Mouse (Mus musculus): Measurements from ENCODE around the gene Serpinb8. TPM values are rescaled to one million over a fixed set of nuclear protein-coding genes. Genes with fewer than 3 reads are reported as not detected.

Gene Serpinb8
- polyA plus RNA-seq (2014; fragmentation: Nextera tagmentation; extraction: Ambion mirVana), result 1.4 and 1.5 TPM in 2 replicates

DNA sequence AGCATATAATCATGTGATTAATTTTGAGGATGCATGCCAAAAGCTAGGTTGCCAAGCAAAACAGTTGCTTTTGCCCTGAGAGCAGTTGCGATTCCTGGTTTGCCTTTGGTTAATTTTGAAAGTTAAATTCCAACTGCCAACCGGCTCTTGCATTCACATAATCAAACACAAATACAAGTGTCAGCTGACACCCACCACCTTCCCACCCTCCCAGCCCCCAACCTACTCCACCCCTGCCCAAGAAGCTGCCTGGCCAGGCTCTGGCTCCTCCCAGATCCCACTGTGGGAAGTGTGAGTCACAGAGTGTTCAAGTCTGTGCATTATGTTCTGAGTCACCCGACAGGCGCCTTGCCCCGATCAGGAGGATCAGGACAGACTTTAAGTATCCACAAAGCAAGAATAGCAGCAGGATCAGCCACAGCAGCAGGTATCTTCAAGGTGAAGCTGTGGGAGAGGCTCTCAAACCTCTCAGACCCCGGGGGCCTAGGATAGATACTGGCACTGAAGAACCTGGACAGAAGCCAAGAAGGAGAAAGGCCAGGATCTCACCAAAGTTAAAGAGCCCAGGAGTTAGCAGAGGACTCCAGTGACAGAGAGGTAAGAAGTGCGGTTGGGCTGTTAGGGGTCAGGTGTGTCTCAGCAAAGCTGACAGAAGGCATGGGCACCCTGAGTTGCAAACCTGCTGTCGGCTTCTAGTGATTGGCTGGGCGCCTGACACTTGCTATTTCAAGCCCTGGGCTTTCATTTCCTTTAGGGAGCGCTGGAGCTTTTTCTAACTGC, at the start of gene Serpinb8:
Gene Serpinb8 (plus strand): TSS at position 316 of the 780 bp plus-strand sequence.
- DNase-seq (ENCODE audit: low spot score), result peak; percentile 5
- ATAC-seq (replicated peaks; ENCODE audit: insufficient number of reproducible peaks, low FRiP score, low TSS enrichment, low read depth), result no peak
- no peaks in the 10 kb centered on the region for H3K36me3 ChIP-seq (replicated peaks; ENCODE audit: control insufficient read depth, insufficient read depth, low read depth, low read length)
- WGBS, result 61% methylated on average over 10 of the region's 10 CpGs
- no peak within 1 kb of the TSS for H3K27ac ChIP-seq (replicated peaks; ENCODE audit: low read depth, low read length)
- no peak within 1 kb of the TSS for H3K4me2 ChIP-seq (ENCODE audit: low read depth, low read length)
- no peak within 1 kb of the TSS for H3K4me3 ChIP-seq (ENCODE audit: low read depth, low read length)
- H3K9me3 ChIP-seq (replicated peaks; ENCODE audit: control insufficient read depth, low read length), result no peaks in the 10 kb centered on the region
- no peaks in the 10 kb centered on the region for H3K4me1 ChIP-seq (ENCODE audit: control insufficient read depth, insufficient read depth, low read length)
- no peak within 1 kb of the TSS for H3K9ac ChIP-seq (replicated peaks; ENCODE audit: low read length)
- no peaks in the 10 kb centered on the region for H3K27me3 ChIP-seq (ENCODE audit: control insufficient read depth, insufficient read depth, low read length)

DNA sequence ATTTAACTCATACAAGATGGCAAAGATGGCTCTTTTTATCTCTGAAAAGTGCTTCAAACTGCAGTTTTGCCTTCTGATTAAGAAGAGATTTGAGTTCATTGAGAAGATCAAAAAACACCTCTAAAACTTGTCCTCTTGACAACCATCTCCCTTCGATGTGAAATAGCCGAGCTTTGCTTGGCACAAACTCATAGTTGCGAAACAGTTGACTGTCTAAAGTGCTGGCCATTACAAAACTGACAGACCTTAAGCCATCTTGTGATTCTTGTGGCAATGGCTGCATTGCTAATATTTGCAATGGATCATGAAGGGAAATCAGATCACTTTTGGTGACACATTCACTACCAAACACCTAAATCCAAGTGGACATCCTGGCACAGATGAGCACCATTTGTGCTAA, 30.3 kb upstream of the Serpinb8 start:
- 90% methylated on average over 3 of the region's 3 CpGs for WGBS
- no peak for ATAC-seq (replicated peaks; ENCODE audit: insufficient number of reproducible peaks, low FRiP score, low TSS enrichment, low read depth)

DNA sequence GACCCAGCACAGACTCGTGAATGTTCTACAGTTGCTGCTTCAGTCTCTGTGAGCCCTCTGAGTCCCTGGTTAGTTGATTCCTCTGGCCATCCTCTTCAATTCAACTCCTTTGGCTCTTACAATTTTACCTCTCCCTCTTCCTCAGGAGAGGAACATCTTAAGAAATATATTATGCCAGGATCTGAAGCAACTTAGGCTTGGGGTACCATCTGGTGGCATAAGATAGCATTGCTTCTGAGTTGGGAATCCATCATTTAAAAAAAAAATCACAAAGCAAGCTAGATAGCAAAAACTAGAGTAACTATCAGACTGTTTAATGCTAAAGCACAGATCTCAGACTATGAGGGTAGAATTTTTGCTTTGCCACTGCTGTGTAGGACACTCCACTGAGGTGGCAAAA, 27.7 kb upstream of the Serpinb8 start:
- no peaks in the 10 kb centered on the region for H3K4me1 ChIP-seq (ENCODE audit: control insufficient read depth, insufficient read depth, low read length)

More for the DNA sequence above, 30.3 kb upstream of the Serpinb8 start:
- H3K27me3 ChIP-seq (ENCODE audit: control insufficient read depth, insufficient read depth, low read length), result no peaks in the 10 kb centered on the region
- no peak overlapping the region for H3K4me3 ChIP-seq (ENCODE audit: low read depth, low read length)
- no peaks in the 10 kb centered on the region for H3K9me3 ChIP-seq (replicated peaks; ENCODE audit: control insufficient read depth, low read length)
- no peak overlapping the region for H3K9ac ChIP-seq (replicated peaks; ENCODE audit: low read length)
- no peaks in the 10 kb centered on the region for H3K36me3 ChIP-seq (replicated peaks; ENCODE audit: control insufficient read depth, insufficient read depth, low read depth, low read length)
- H3K4me1 ChIP-seq (ENCODE audit: control insufficient read depth, insufficient read depth, low read length), result no peaks in the 10 kb centered on the region
- no peak overlapping the region for H3K4me2 ChIP-seq (ENCODE audit: low read depth, low read length)
- no peak for DNase-seq (ENCODE audit: low spot score)
- H3K27ac ChIP-seq (replicated peaks; ENCODE audit: low read depth, low read length), result no peak overlapping the region

DNA sequence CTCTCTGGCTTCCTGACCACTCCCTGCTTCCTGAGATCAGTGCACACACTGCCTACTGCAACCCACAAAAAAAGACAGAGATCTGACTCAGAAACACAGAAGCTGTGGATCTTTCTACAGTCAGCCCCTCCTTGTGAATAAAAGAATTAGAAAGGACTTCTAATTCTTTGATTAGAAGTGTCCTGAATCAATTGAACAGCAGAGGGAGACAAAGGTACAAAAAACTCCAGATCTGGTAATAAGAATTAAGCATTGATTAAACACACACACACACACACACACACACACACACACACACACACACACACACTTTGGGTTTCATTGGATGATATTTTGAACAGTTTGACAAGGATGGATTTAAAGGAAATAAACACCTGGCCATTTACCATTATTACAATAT, 24.2 kb upstream of the Serpinb8 start:
- H3K9ac ChIP-seq (replicated peaks; ENCODE audit: low read length), result no peak overlapping the region
- no peaks in the 10 kb centered on the region for H3K4me1 ChIP-seq (ENCODE audit: control insufficient read depth, insufficient read depth, low read length)
- H3K4me2 ChIP-seq (ENCODE audit: low read depth, low read length), result no peak overlapping the region
- ATAC-seq (replicated peaks; ENCODE audit: insufficient number of reproducible peaks, low FRiP score, low TSS enrichment, low read depth) (no peak), DNase-seq (ENCODE audit: low spot score) (no peak)
- H3K9me3 ChIP-seq (replicated peaks; ENCODE audit: control insufficient read depth, low read length), result no peaks in the 10 kb centered on the region
- H3K36me3 ChIP-seq (replicated peaks; ENCODE audit: control insufficient read depth, insufficient read depth, low read depth, low read length), result no peaks in the 10 kb centered on the region
- H3K4me3 ChIP-seq (ENCODE audit: low read depth, low read length), result no peak overlapping the region
- no peak overlapping the region for H3K27ac ChIP-seq (replicated peaks; ENCODE audit: low read depth, low read length)
- H3K27me3 ChIP-seq (ENCODE audit: control insufficient read depth, insufficient read depth, low read length), result no peaks in the 10 kb centered on the region

More for the DNA sequence above, 27.7 kb upstream of the Serpinb8 start:
- Histone ChIP-seq H3K9ac (replicated peaks; ENCODE audit: low read length) (no peak overlapping the region), H3K4me2 (ENCODE audit: low read depth, low read length) (no peak overlapping the region), H3K9me3 (replicated peaks; ENCODE audit: control insufficient read depth, low read length) (no peaks in the 10 kb centered on the region), H3K4me3 (ENCODE audit: low read depth, low read length) (no peak overlapping the region), H3K27ac (replicated peaks; ENCODE audit: low read depth, low read length) (no peak overlapping the region), H3K27me3 (ENCODE audit: control insufficient read depth, insufficient read depth, low read length) (no peaks in the 10 kb centered on the region), H3K36me3 (replicated peaks; ENCODE audit: control insufficient read depth, insufficient read depth, low read depth, low read length) (no peaks in the 10 kb centered on the region)
- DNase-seq (ENCODE audit: low spot score) (no peak), ATAC-seq (replicated peaks; ENCODE audit: insufficient number of reproducible peaks, low FRiP score, low TSS enrichment, low read depth) (no peak)
- 83% methylated on average over 1 of the region's 1 CpGs for WGBS

DNA sequence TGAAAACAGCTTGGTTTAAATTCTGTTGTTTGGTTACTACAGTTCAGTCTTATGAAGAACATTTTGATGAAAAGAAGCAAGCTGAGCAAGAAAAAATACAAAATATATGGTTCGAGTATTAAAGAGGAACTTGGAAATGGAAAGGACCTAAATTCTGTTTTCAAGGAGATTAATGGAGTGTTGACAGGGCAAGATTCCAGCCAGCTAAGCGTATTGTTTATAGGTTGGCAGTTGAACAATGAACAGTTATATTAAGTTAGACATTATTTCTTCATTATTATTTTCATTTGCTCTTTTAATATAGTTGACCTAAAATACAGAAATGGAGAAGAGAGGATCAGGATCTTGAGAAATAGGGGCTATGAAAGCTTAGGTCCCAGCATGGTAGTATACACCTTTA, 13.7 kb upstream of the Serpinb8 start:
- no peak overlapping the region for H3K4me3 ChIP-seq (ENCODE audit: low read depth, low read length)
- H3K4me2 ChIP-seq (ENCODE audit: low read depth, low read length), result no peak overlapping the region
- no peaks in the 10 kb centered on the region for H3K9me3 ChIP-seq (replicated peaks; ENCODE audit: control insufficient read depth, low read length)
- H3K9ac ChIP-seq (replicated peaks; ENCODE audit: low read length), result no peak overlapping the region
- ATAC-seq (replicated peaks; ENCODE audit: insufficient number of reproducible peaks, low FRiP score, low TSS enrichment, low read depth) (no peak), DNase-seq (ENCODE audit: low spot score) (no peak)
- H3K4me1 ChIP-seq (ENCODE audit: control insufficient read depth, insufficient read depth, low read length), result no peaks in the 10 kb centered on the region
- H3K27me3 ChIP-seq (ENCODE audit: control insufficient read depth, insufficient read depth, low read length), result no peaks in the 10 kb centered on the region
- no peak overlapping the region for H3K27ac ChIP-seq (replicated peaks; ENCODE audit: low read depth, low read length)
- WGBS, result 88% methylated on average over 2 of the region's 2 CpGs
- H3K36me3 ChIP-seq (replicated peaks; ENCODE audit: control insufficient read depth, insufficient read depth, low read depth, low read length), result no peaks in the 10 kb centered on the region

DNA sequence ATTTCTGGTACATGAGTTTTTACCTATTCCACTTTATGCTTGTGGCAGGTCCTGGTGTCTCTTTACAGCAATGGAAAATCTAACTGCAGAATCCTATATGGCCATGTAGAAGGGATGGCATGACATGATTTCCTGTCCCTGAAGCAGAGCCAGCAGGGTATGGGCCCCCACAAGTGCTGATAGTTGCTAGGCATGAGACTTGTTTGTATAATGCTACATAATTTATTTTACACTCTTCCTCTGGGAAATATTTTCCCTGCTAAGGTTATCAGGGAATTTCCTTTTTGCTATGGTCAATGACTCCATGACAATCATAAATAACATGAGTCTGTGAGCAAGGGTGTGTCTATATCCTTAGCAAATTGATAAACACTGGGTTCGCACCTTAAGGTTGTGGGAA, 12.3 kb upstream of the Serpinb8 start:
- Histone ChIP-seq H3K9me3 (replicated peaks; ENCODE audit: control insufficient read depth, low read length) (no peaks in the 10 kb centered on the region), H3K36me3 (replicated peaks; ENCODE audit: control insufficient read depth, insufficient read depth, low read depth, low read length) (no peaks in the 10 kb centered on the region), H3K4me1 (ENCODE audit: control insufficient read depth, insufficient read depth, low read length) (no peaks in the 10 kb centered on the region), H3K4me3 (ENCODE audit: low read depth, low read length) (no peak overlapping the region), H3K27me3 (ENCODE audit: control insufficient read depth, insufficient read depth, low read length) (no peaks in the 10 kb centered on the region), H3K9ac (replicated peaks; ENCODE audit: low read length) (no peak overlapping the region), H3K4me2 (ENCODE audit: low read depth, low read length) (no peak overlapping the region), H3K27ac (replicated peaks; ENCODE audit: low read depth, low read length) (no peak overlapping the region)
- ATAC-seq (replicated peaks; ENCODE audit: insufficient number of reproducible peaks, low FRiP score, low TSS enrichment, low read depth) (no peak), DNase-seq (ENCODE audit: low spot score) (no peak)
- 100% methylated on average over 1 of the region's 1 CpGs for WGBS

DNA sequence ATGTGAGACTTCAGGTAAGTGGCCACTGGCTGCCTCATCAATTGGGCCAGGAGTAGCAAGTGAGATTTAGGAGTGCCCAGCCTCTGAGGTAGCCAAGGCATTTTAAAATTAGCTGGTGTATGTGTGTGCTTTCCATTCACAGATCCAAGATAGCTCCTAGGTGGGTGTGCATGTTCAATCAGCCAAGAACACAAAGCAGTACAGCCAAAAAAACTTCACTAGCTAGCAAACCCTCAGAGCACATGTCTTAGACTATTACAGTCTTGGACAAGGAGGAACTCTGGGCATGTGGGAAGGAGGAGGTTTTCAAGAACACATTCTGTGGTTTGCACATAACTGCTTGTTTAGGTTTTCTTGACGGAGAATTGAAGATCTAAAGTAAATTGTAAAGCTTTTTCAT, 8.6 kb upstream of the Serpinb8 start:
- Histone ChIP-seq H3K4me2 (ENCODE audit: low read depth, low read length) (no peak overlapping the region), H3K27ac (replicated peaks; ENCODE audit: low read depth, low read length) (no peak overlapping the region), H3K36me3 (replicated peaks; ENCODE audit: control insufficient read depth, insufficient read depth, low read depth, low read length) (no peaks in the 10 kb centered on the region), H3K4me3 (ENCODE audit: low read depth, low read length) (no peak overlapping the region), H3K4me1 (ENCODE audit: control insufficient read depth, insufficient read depth, low read length) (no peaks in the 10 kb centered on the region), H3K9me3 (replicated peaks; ENCODE audit: control insufficient read depth, low read length) (no peaks in the 10 kb centered on the region), H3K9ac (replicated peaks; ENCODE audit: low read length) (no peak overlapping the region), H3K27me3 (ENCODE audit: control insufficient read depth, insufficient read depth, low read length) (no peaks in the 10 kb centered on the region)
- DNase-seq (ENCODE audit: low spot score) (no peak), ATAC-seq (replicated peaks; ENCODE audit: insufficient number of reproducible peaks, low FRiP score, low TSS enrichment, low read depth) (no peak)
- 73% methylated on average over 1 of the region's 1 CpGs for WGBS

DNA sequence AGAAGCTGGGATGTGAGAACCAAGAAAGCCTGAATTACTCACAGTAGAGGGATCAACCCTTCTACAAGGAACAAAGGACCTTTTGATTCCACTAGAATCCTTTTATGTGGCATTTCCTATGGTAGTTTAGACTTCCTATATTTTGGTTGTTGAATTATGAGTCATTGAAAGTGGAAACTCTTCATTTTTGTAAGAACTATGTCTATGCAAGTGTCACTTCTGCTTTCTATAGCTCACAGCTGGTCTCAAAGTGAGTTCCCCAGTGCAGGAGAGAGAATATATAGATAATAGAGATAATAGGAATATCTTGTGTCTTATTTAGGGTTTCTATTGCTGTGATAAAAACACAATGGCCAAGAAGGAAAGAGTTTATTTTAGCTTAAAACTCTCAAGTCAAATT, 6.9 kb upstream of the Serpinb8 start:
- Histone ChIP-seq H3K4me2 (ENCODE audit: low read depth, low read length) (no peak overlapping the region), H3K9ac (replicated peaks; ENCODE audit: low read length) (no peak overlapping the region), H3K27me3 (ENCODE audit: control insufficient read depth, insufficient read depth, low read length) (no peaks in the 10 kb centered on the region), H3K27ac (replicated peaks; ENCODE audit: low read depth, low read length) (no peak overlapping the region), H3K4me1 (ENCODE audit: control insufficient read depth, insufficient read depth, low read length) (no peaks in the 10 kb centered on the region), H3K4me3 (ENCODE audit: low read depth, low read length) (no peak overlapping the region), H3K36me3 (replicated peaks; ENCODE audit: control insufficient read depth, insufficient read depth, low read depth, low read length) (no peaks in the 10 kb centered on the region), H3K9me3 (replicated peaks; ENCODE audit: control insufficient read depth, low read length) (no peaks in the 10 kb centered on the region)
- ATAC-seq (replicated peaks; ENCODE audit: insufficient number of reproducible peaks, low FRiP score, low TSS enrichment, low read depth) (no peak), DNase-seq (ENCODE audit: low spot score) (no peak)

All from embryonic facial prominence, embryonic 11.5 days (tissue).